Mouse (Mus musculus): ENCODE measurements at regions not wholly inside any gene's neighbourhood (a gene's known extent, or its start where the extent isn't known, plus 50 kb on each side); places are given as distances from the start of the nearest gene placed in this dataset.

GRCm38 (mm10) chr12:118650483-118651160 is 195.5 kb upstream of the Sp8 start:
- Histone ChIP-seq H3K4me2 (replicated peaks) (no peak overlapping the region), H3K27ac (no peak overlapping the region), H3K27me3 (peaks cover 87% of the 10 kb centered on the region), H3K4me3 (replicated peaks) (no peak overlapping the region), H3K4me1 (replicated peaks) (peaks cover 32% of the 10 kb centered on the region), H3K9me3 (no peaks in the 10 kb centered on the region), H3K9ac (replicated peaks) (no peak overlapping the region), H3K36me3 (no peaks in the 10 kb centered on the region)
- WGBS = 2% methylated on average over 4 of the region's 4 CpGs
- peak; percentile 79 for ATAC-seq

DNA sequence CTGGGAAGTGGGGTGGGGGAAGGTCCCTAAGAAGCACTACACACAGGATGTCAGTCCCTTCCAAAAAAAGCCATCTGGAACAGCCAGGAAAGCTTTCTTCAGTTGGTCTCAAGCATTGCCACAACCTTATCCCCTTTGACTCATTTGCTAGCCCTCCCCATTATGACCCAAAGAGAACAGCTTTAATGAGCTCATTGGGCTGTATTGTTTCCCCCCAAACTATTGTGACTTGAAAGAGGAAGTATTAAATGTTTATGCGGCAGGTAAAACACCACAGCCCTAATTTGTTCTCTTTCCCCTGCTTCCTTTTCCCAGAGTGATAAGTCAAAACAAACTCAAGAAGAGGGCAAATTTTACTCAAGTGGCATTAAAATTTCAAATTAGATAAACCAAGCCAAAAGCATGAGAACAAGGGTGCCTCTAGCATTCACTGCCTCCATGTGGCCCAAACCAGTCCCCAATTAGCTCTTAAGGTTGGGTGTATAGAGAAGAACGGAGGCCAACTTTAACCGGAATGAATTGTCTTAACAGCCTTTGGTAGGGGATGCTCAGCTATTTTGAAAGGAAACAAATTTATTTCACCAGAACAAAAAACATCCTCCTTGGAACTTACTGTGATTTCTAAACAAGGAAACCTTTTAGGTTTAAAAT is 196.7 kb upstream of the Sp8 start:
- 57% methylated on average over 3 of the region's 3 CpGs for WGBS
- Histone ChIP-seq H3K4me1 (replicated peaks) (peaks cover 32% of the 10 kb centered on the region), H3K4me3 (replicated peaks) (no peak overlapping the region), H3K27ac (no peak overlapping the region), H3K36me3 (no peaks in the 10 kb centered on the region), H3K27me3 (peaks cover 86% of the 10 kb centered on the region), H3K4me2 (replicated peaks) (no peak overlapping the region), H3K9me3 (no peaks in the 10 kb centered on the region), H3K9ac (replicated peaks) (no peak overlapping the region)
- no peak for ATAC-seq

GRCm38 (mm10) chr12:118648673-118649072 is 197.5 kb upstream of the Sp8 start:
- ATAC-seq = no peak
- Histone ChIP-seq H3K27ac (no peak overlapping the region), H3K4me3 (replicated peaks) (no peak overlapping the region), H3K36me3 (no peaks in the 10 kb centered on the region), H3K9me3 (no peaks in the 10 kb centered on the region), H3K4me1 (replicated peaks) (peaks cover 32% of the 10 kb centered on the region), H3K4me2 (replicated peaks) (no peak overlapping the region), H3K9ac (replicated peaks) (no peak overlapping the region), H3K27me3 (peaks cover 87% of the 10 kb centered on the region)

DNA sequence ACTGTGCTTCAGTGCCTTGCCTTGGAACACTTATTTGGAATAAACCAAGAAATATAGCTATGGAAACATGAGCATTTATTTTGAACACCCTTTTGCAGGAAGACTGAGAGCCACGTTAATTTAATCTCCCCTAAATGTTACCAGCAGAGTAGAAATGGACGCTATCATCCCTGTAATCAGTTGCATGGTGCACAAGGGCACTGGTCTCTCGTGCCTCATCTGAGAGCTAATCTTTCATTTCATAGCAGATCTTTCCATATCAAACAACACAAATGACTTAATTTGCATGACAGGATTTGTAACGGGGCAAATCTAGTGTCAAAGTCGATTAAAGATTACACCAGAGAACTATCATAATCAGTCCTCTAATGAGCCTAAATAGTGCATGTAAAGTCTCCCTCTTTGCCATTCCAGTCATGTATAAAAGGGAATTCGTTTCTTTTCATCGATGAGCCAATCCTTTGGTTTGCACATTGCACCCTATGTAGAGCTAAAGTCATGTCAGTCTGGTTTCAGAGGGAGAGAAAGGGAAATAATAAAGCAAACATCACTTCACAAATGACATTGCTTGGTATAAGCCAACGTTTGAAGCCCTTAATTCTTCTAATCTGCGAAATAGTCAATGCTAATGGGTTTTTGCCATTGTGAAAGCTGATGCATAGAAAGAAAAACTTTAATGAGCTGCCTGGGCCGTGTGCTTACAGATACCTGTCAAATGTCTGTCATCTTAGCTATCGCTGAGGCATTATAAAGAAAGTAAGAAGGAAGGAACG is 198.7 kb upstream of the Sp8 start:
- H3K27me3 ChIP-seq = peaks cover 86% of the 10 kb centered on the region

DNA sequence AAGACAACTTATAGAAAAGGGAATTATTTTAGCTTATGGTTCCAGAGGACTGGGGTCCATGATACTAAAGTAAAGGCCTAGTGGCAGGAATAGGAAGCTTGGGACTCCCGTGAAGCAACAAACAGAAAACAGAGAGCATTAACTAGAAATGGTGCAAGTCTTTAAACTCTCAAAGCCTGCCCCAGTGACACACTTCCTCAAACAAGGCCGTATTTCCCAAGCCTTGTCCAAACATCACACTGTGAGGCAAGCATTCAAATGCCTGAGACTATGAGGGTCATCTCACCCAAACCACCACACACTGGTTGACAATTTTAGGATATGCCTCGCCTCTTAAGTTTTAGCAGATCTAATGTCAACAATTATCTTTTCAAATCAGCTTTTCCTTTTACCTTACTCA is 205.2 kb upstream of the Sp8 start:
- Histone ChIP-seq H3K9me3 (no peaks in the 10 kb centered on the region; the same call in 1 of the 2 replicates), H3K9ac (replicated peaks) (no peak overlapping the region), H3K4me1 (replicated peaks) (0 out of 2 replicates have a peak, but pooled peaks cover 3% of the 10 kb centered on the region), H3K4me2 (replicated peaks) (no peak overlapping the region), H3K4me3 (replicated peaks) (no peak overlapping the region), H3K27me3 (peaks cover 81% of the 10 kb centered on the region), H3K27ac (no peak overlapping the region), H3K36me3 (no peaks in the 10 kb centered on the region)
- no peak for ATAC-seq
- 80% methylated on average over 3 of the region's 3 CpGs for WGBS

More for the DNA sequence above, 198.7 kb upstream of the Sp8 start:
- Histone ChIP-seq H3K36me3 (no peaks in the 10 kb centered on the region), H3K27ac (no peak overlapping the region), H3K4me2 (replicated peaks) (no peak overlapping the region), H3K9ac (replicated peaks) (no peak overlapping the region), H3K4me1 (replicated peaks) (peaks cover 32% of the 10 kb centered on the region), H3K9me3 (no peaks in the 10 kb centered on the region; the same call in 1 of the 2 replicates), H3K4me3 (replicated peaks) (no peak overlapping the region)
- 20% methylated on average over 12 of the region's 12 CpGs for WGBS
- peak; percentile 79 for ATAC-seq

- H3K9ac ChIP-seq (replicated peaks) = no peak overlapping the region
- peaks cover 53% of the 10 kb centered on the region for H3K27me3 ChIP-seq
- H3K4me3 ChIP-seq (replicated peaks) = no peak overlapping the region
- no peaks in the 10 kb centered on the region for H3K9me3 ChIP-seq
- no peak overlapping the region for H3K4me2 ChIP-seq (replicated peaks)
- 0 out of 2 replicates have a peak overlapping the region, but pooled peaks have one; percentile 14 for H3K27ac ChIP-seq
- 0 out of 2 replicates have a peak, but pooled peaks have one; percentile 43 for ATAC-seq
- H3K36me3 ChIP-seq = no peaks in the 10 kb centered on the region
- H3K4me1 ChIP-seq (replicated peaks) = 0 out of 2 replicates have a peak, but pooled peaks cover 3% of the 10 kb centered on the region
- 25% methylated on average over 4 of the region's 4 CpGs for WGBS
These were observed 208.9 kb upstream of the Sp8 start for GRCm38 (mm10) chr12:118637214-118637613.

DNA sequence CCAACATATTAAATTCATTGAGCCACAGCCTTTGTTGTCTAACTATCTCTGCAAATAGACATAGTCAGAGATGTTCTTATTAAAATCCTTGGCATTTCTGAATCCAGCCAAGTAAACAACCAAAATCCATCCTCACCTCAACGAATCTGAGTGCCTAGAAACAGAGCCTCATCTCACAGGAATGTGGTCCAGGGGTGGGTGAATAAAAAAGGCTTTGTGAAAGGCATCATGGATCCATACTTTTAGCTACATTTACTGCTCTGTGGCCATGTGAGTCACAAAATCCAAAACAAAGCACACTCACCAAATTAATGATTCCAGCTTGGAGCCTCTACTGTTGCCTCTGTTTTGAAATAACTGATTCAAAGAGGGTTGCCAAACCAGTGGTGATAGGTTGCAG is 210.7 kb upstream of the Sp8 start:
- Histone ChIP-seq H3K4me2 (replicated peaks) (no peak overlapping the region), H3K9ac (replicated peaks) (no peak overlapping the region), H3K4me1 (replicated peaks) (0 out of 2 replicates have a peak, but pooled peaks cover 3% of the 10 kb centered on the region), H3K36me3 (no peaks in the 10 kb centered on the region), H3K9me3 (no peaks in the 10 kb centered on the region), H3K27ac (no peak overlapping the region), H3K27me3 (peaks cover 39% of the 10 kb centered on the region), H3K4me3 (replicated peaks) (no peak overlapping the region)
- 27% methylated on average over 1 of the region's 1 CpGs for WGBS
- ATAC-seq = no peak

DNA sequence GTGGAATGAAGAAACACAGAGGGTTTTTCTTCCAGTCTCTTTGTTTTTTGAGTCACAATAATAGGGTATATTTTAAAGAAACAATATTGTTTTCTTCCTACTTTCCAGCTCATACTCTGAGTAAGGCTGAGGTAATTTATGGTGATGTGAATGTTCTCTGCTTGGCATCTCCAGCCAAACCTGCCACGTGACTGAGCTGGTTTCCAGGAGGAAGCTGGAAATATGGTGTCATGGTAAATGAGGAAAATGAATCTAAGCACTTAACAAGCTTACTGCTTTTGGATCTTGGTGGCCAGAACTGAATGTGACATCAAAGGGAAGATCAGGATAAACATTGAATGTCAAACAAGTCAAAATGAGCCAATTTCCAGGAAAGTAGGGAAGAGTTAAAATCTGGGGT is 215.8 kb upstream of the Sp8 start:
- WGBS = 89% methylated on average over 1 of the region's 1 CpGs

DNA sequence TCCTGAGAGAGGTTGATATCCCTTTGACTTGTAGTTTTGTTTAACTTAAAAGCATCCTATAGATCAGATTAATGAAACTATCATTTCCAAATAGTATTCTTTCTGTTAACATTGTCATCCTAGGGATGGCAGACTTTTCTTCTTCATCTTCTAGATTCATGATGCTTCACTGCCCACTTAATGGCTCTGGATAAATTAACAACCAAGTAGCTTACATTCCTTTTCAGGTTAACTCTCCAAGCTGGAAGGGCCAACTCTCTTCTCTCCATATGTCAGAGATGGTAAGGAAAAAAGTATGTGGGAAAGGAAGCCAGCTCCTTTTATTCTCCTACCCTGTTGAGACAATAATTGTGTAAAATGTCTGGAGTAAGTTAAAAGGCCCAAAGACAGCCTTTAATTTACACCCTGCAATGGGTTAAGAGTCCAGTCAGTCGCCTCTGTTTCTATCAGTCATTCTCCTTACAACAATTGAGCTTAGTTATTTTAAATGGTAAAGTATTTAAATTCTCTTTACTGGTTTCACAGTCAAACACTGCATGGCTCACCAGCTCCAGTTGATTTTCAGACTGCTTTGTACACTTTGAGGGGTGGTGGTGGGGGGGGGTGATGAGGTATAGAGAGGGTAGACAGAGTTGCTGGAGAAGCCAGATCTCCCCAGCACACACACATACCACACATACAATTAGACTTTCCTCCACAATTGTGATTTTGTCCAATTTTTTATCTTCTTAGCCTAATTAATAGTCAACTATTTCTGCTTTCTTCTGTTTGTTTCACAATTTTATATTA is 224.2 kb upstream of the Sp8 start:
- H3K4me1 ChIP-seq (replicated peaks) = peaks cover 7% of the 10 kb centered on the region; the same call in 1 of the 2 replicates
- H3K36me3 ChIP-seq = no peaks in the 10 kb centered on the region
- H3K9me3 ChIP-seq = no peaks in the 10 kb centered on the region
- WGBS = 58% methylated on average over 1 of the region's 1 CpGs
- H3K27ac ChIP-seq = no peak overlapping the region
- ATAC-seq = no peak
- H3K4me3 ChIP-seq (replicated peaks) = no peak overlapping the region
- no peak overlapping the region for H3K4me2 ChIP-seq (replicated peaks)
- no peak overlapping the region for H3K9ac ChIP-seq (replicated peaks)
- peaks cover 19% of the 10 kb centered on the region for H3K27me3 ChIP-seq

More for the DNA sequence above, 215.8 kb upstream of the Sp8 start:
- Histone ChIP-seq H3K9ac (replicated peaks) (no peak overlapping the region), H3K36me3 (no peaks in the 10 kb centered on the region), H3K27me3 (peaks cover 15% of the 10 kb centered on the region), H3K4me3 (replicated peaks) (no peak overlapping the region), H3K9me3 (no peaks in the 10 kb centered on the region), H3K27ac (no peak overlapping the region), H3K4me1 (replicated peaks) (no peaks in the 10 kb centered on the region), H3K4me2 (replicated peaks) (no peak overlapping the region)
- no peak for ATAC-seq

DNA sequence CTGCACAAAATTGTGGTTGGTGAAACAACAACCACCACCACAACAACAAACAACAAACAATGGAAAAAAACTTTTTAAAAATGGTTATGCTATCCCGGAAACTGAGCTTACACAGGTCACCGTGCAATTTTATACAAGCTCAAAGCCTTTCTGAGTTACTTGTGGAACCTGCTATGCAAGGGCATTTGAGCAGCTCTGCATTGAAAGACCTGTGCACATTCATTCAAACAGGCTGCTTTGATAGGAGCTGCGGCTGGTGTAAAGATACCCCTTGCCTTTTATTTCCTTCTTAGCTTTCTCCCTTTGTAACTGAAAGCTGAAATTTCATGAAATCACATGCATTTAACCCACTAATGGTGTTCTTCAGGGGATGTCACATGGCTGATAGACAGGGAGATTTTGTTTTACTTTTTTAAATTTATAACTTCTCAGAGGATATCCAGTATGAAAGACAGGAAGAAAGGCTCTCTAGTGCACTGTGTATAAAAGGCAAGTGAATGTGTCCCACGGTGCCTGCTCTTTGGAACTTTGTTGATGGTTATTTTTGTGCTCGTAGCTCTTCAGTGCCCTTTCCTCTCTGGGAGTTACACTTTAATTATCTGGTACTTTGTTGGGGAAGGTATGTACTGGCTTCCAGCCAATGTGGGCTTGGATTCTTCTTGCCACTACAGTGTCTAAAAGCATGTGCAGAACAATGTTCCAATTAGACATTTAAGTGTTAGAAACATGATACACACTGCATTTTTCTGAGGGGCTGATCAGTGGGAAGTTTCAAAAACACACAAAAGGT is 225.1 kb upstream of the Sp8 start:
- no peak for ATAC-seq
- Histone ChIP-seq H3K4me2 (replicated peaks) (no peak overlapping the region), H3K36me3 (no peaks in the 10 kb centered on the region), H3K4me1 (replicated peaks) (peaks cover 7% of the 10 kb centered on the region; the same call in 1 of the 2 replicates), H3K27ac (no peak overlapping the region), H3K4me3 (replicated peaks) (no peak overlapping the region), H3K27me3 (peaks cover 16% of the 10 kb centered on the region), H3K9ac (replicated peaks) (no peak overlapping the region), H3K9me3 (no peaks in the 10 kb centered on the region)
- WGBS = 25% methylated on average over 5 of the region's 5 CpGs

DNA sequence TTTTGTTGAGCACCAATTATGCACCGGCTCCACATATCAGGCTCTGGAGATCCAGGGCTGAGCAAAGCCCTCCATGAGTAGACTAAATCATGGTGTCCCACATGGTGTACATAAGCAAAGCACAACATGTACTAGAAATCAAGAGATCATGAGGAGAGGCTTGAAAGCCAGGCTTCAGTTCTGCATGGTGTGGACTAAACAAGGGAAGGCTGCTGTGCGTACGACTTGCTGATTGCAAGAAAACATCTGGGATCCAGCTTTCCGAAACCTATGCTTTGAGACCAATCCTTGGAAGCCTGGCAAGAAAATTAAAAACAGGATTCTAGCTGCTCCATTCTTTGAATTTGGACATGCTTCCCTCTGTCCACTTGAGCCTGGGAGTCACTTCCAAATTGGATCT is 249.1 kb upstream of the Sp8 start:
- Histone ChIP-seq H3K4me2 (replicated peaks) (no peak overlapping the region), H3K4me3 (replicated peaks) (no peak overlapping the region), H3K9me3 (no peaks in the 10 kb centered on the region), H3K9ac (replicated peaks) (no peak overlapping the region), H3K36me3 (no peaks in the 10 kb centered on the region), H3K4me1 (replicated peaks) (peaks cover 8% of the 10 kb centered on the region), H3K27ac (no peak overlapping the region), H3K27me3 (no peaks in the 10 kb centered on the region)
- WGBS = 82% methylated on average over 4 of the region's 4 CpGs
- ATAC-seq = no peak

All from midbrain, embryonic 13.5 days (tissue).